Mouse (Mus musculus) hindbrain, postnatal 0 days (tissue): ENCODE data around the gene Mad1l1. TPM values are rescaled to one million over a fixed set of nuclear protein-coding genes. Genes with fewer than 3 reads are reported as not detected.

Source experiments
- ATAC-seq: fragments of 200-750 bp; cut with Nextera tagmentation; 2 replicates; pipeline ENCODE4 v1.8.0; 2017; ENCODE audit warnings: mild to moderate bottlenecking, moderate TSS enrichment, moderate library complexity
- DNase-seq: peaks from one replicate; pipeline ENCODE4 v3.0.0-alpha.2; 2015; ENCODE audit warnings: low spot score
- H3K27ac ChIP-seq: fragments of 300-500 bp; sonication (generic); 2 replicates; pipeline ENCODE4 v1.5.1; 2014; ENCODE audit warnings: mild to moderate bottlenecking
- H3K27me3 ChIP-seq: fragments of 300-500 bp; sonication (generic); 2 replicates; pipeline ENCODE4 v1.6.1; 2014; ENCODE audit warnings: low read length, mixed read lengths; ENCODE audit not compliant: insufficient read depth
- H3K36me3 ChIP-seq: fragments of 300-500 bp; sonication (generic); 2 replicates; pipeline ENCODE4 v1.6.1; 2014; ENCODE audit warnings: low read length, mixed read lengths; ENCODE audit not compliant: insufficient read depth
- H3K4me1 ChIP-seq: fragments of 300-500 bp; sonication (generic); 2 replicates; pipeline ENCODE4 v1.6.1; 2014; ENCODE audit warnings: antibody characterized with exemption, low read length, mixed read lengths; ENCODE audit not compliant: insufficient read depth
- H3K4me2 ChIP-seq: fragments of 300-500 bp; sonication (generic); 2 replicates; pipeline ENCODE4 v1.6.1; 2014; ENCODE audit warnings: low read depth, mild to moderate bottlenecking, low read length, moderate library complexity, mixed read lengths
- H3K4me3 ChIP-seq: fragments of 300-500 bp; sonication (generic); 2 replicates; pipeline ENCODE4 v1.5.1; 2014; ENCODE audit warnings: low read length
- H3K9ac ChIP-seq: fragments of 300-500 bp; sonication (generic); replicated peaks from 2 replicates; pipeline ENCODE4 v1.6.1; 2014; ENCODE audit warnings: mild to moderate bottlenecking, low read length, moderate library complexity, mixed read lengths
- H3K9me3 ChIP-seq: fragments of 300-500 bp; sonication (generic); 2 replicates; pipeline ENCODE4 v1.6.1; 2016; ENCODE audit warnings: low read length, mixed read lengths
- CTCF ChIP-seq: IDR thresholded peaks from 2 replicates; pipeline ENCODE4 v1.5.1; 2016; ENCODE audit warnings: antibody characterized with exemption, control low read depth, low read depth
- WGBS: fragments of 180-500 bp; shearing (Covaris S2); extraction: QIAGEN DNeasy Blood & Tissue Kit; methylation state at CpG from one replicate; pipeline ENCODE4 v1.1.7; 2014; 5-methylcytosine and 5-hydroxymethylcytosine counted together
- polyA plus RNA-seq: library from polyadenylated mRNA; unstranded; fragments of >200 nt; fragmentation: Nextera tagmentation; extraction: Ambion mirVana; gene quantifications from 2 replicates; pipeline ENCODE4 v1.2.1, GENCODE M21; 2015
- total RNA-seq: library from RNA; depleted of rRNA; stranded (reverse); fragments of >200 nt; gene quantifications from 2 replicates; pipeline ENCODE4 v1.2.3, GENCODE M21; 2014

Mad1l1 gene
- total and polyA plus RNA-seq, 2 experiments from 2014 or later: 29.1 to 30.9 TPM

GRCm38 (mm10) chr5:140073671-140074116 lies 247.7 kb downstream of the Mad1l1 start:
- Histone ChIP-seq H3K4me1 (peaks cover 11% of the 10 kb centered on the region), H3K36me3 (no peaks in the 10 kb centered on the region), H3K27ac (no peak overlapping the region), H3K4me3 (no peak overlapping the region), H3K27me3 (no peaks in the 10 kb centered on the region), H3K4me2 (no peak overlapping the region), H3K9ac (no peak overlapping the region), H3K9me3 (no peaks in the 10 kb centered on the region)
- TF ChIP-seq CTCF: no peak
- WGBS: 27% methylated on average over 12 of the region's 12 CpGs
- DNase-seq: peak; percentile 55
- ATAC-seq: peak; percentile 61

- H3K4me3 ChIP-seq: no peak overlapping the region
- WGBS: 63% methylated on average over 1 of the region's 1 CpGs
- no peak for TF ChIP-seq CTCF
- no peak for ATAC-seq
- no peaks in the 10 kb centered on the region for H3K36me3 ChIP-seq
- no peak for DNase-seq
- H3K4me2 ChIP-seq: no peak overlapping the region
- no peaks in the 10 kb centered on the region for H3K9me3 ChIP-seq
- no peak overlapping the region for H3K27ac ChIP-seq
- no peak overlapping the region for H3K9ac ChIP-seq
- no peaks in the 10 kb centered on the region for H3K27me3 ChIP-seq
- H3K4me1 ChIP-seq: peaks cover 12% of the 10 kb centered on the region
These were observed 248.1 kb downstream of the Mad1l1 start for GRCm38 (mm10) chr5:140073148-140073670.

- 51% methylated on average over 5 of the region's 5 CpGs for WGBS
- H3K4me2 ChIP-seq: no peak overlapping the region
- no peaks in the 10 kb centered on the region for H3K27me3 ChIP-seq
- peaks cover 8% of the 10 kb centered on the region; the same call in 1 of the 2 replicates for H3K4me1 ChIP-seq
- H3K9me3 ChIP-seq: no peaks in the 10 kb centered on the region
- no peak overlapping the region for H3K27ac ChIP-seq
- H3K36me3 ChIP-seq: no peaks in the 10 kb centered on the region; the same call in 1 of the 2 replicates
- H3K9ac ChIP-seq: no peak overlapping the region
- ATAC-seq (no peak), DNase-seq (peak; percentile 53)
- no peak for TF ChIP-seq CTCF
- H3K4me3 ChIP-seq: no peak overlapping the region
These were observed 252.8 kb downstream of the Mad1l1 start for GRCm38 (mm10) chr5:140068506-140068905.

GRCm38 (mm10) chr5:140068051-140068450 lies 253.3 kb downstream of the Mad1l1 start:
- Histone ChIP-seq H3K9ac (no peak overlapping the region), H3K27me3 (no peaks in the 10 kb centered on the region), H3K4me3 (no peak overlapping the region), H3K4me1 (0 out of 2 replicates have a peak, but pooled peaks cover 7% of the 10 kb centered on the region), H3K36me3 (no peaks in the 10 kb centered on the region; the same call in 1 of the 2 replicates), H3K9me3 (no peaks in the 10 kb centered on the region), H3K4me2 (no peak overlapping the region), H3K27ac (no peak overlapping the region)
- peak; percentile 54; the same call in 1 of the 2 replicates for ATAC-seq
- 30% methylated on average over 3 of the region's 3 CpGs for WGBS
- DNase-seq: peak; percentile 35
- TF ChIP-seq CTCF: no peak

- Histone ChIP-seq H3K9me3 (no peaks in the 10 kb centered on the region), H3K4me3 (no peak overlapping the region), H3K4me1 (peaks cover 8% of the 10 kb centered on the region; the same call in 1 of the 2 replicates), H3K27me3 (no peaks in the 10 kb centered on the region), H3K36me3 (no peaks in the 10 kb centered on the region; the same call in 1 of the 2 replicates), H3K27ac (no peak overlapping the region), H3K4me2 (no peak overlapping the region), H3K9ac (no peak overlapping the region)
- DNase-seq: no peak
- no peak for TF ChIP-seq CTCF
- 69% methylated on average over 8 of the region's 8 CpGs for WGBS
- ATAC-seq: no peak
These were observed 254.6 kb downstream of the Mad1l1 start for GRCm38 (mm10) chr5:140066769-140067168.

GRCm38 (mm10) chr5:140066281-140066680 lies 255.1 kb downstream of the Mad1l1 start:
- Histone ChIP-seq H3K4me1 (peaks cover 13% of the 10 kb centered on the region; the same call in 1 of the 2 replicates), H3K4me3 (no peak overlapping the region), H3K27me3 (no peaks in the 10 kb centered on the region), H3K27ac (no peak overlapping the region), H3K4me2 (no peak overlapping the region), H3K36me3 (no peaks in the 10 kb centered on the region; the same call in 1 of the 2 replicates), H3K9me3 (no peaks in the 10 kb centered on the region), H3K9ac (no peak overlapping the region)
- TF ChIP-seq CTCF: no peak
- no peak for DNase-seq
- no peak for ATAC-seq

- no peak for ATAC-seq
- WGBS: 97% methylated on average over 11 of the region's 11 CpGs
- no peak for TF ChIP-seq CTCF
These were observed 255.9 kb downstream of the Mad1l1 start for GRCm38 (mm10) chr5:140065281-140065945.

More at GRCm38 (mm10) chr5:140065281-140065945, 255.9 kb downstream of the Mad1l1 start:
- no peak overlapping the region for H3K27ac ChIP-seq
- no peaks in the 10 kb centered on the region for H3K9me3 ChIP-seq
- H3K36me3 ChIP-seq: no peaks in the 10 kb centered on the region; the same call in 1 of the 2 replicates
- DNase-seq: no peak
- H3K4me1 ChIP-seq: peaks cover 16% of the 10 kb centered on the region; the same call in 1 of the 2 replicates
- no peaks in the 10 kb centered on the region for H3K27me3 ChIP-seq
- H3K9ac ChIP-seq: no peak overlapping the region
- H3K4me3 ChIP-seq: no peak overlapping the region
- no peak overlapping the region for H3K4me2 ChIP-seq
